Mouse (Mus musculus) myocyte (in vitro differentiated cells): ENCODE measurements at regions not wholly inside any gene's neighbourhood (a gene's known extent, or its start where the extent isn't known, plus 50 kb on each side); places are given as distances from the start of the nearest gene placed in this dataset.

Experiments
- H3K27me3 ChIP-seq: one replicate; pipeline ENCODE4 v1.6.1; 2011; ENCODE audit not compliant: control insufficient read depth, insufficient read depth, insufficient read length
- H3K36me3 ChIP-seq: one replicate; pipeline ENCODE4 v1.6.1; 2011; ENCODE audit not compliant: control insufficient read depth, insufficient read depth
- H3K4me2 ChIP-seq: one replicate; pipeline ENCODE4 v1.6.1; 2011; ENCODE audit warnings: low read depth, control low read depth
- H3K4me3 ChIP-seq: one replicate; pipeline ENCODE4 v1.5.1; 2011; ENCODE audit warnings: mild to moderate bottlenecking, control low read depth, moderate library complexity
- H3K79me2 ChIP-seq: one replicate; pipeline ENCODE4 v1.6.1; 2011; ENCODE audit not compliant: control insufficient read depth, insufficient read depth
- H3ac ChIP-seq: one replicate; pipeline ENCODE4 v1.6.1; 2011; ENCODE audit not compliant: control insufficient read depth, insufficient read length
- CEBPB ChIP-seq: IDR thresholded peaks from 2 replicates; pipeline ENCODE4 v1.6.1; 2011; ENCODE audit warnings: mild to moderate bottlenecking, moderate library complexity; ENCODE audit not compliant: poor library complexity, insufficient read depth, severe bottlenecking
- E2F4 ChIP-seq: IDR thresholded peaks from one replicate; pipeline ENCODE4 v1.6.1; 2011; ENCODE audit warnings: mild to moderate bottlenecking, control low read depth, moderate library complexity; ENCODE audit not compliant: insufficient read depth
- MAX ChIP-seq: IDR thresholded peaks from one replicate; pipeline ENCODE4 v1.6.1; 2011; ENCODE audit warnings: low read depth, mild to moderate bottlenecking, control low read depth
- MYOD1 ChIP-seq, 3 experiments: IDR thresholded peaks; one replicate each; pipeline ENCODE4 v1.6.1; 2011; ENCODE audit warnings: control low read depth in 2 of 3, low read depth in 2 of 3, mild to moderate bottlenecking in 2 of 3, moderate library complexity in 1 of 3; ENCODE audit not compliant: insufficient read length in 2 of 3, control insufficient read depth in 1 of 3
- MYOG ChIP-seq, 3 experiments: IDR thresholded peaks; one replicate each; pipeline ENCODE4 v1.6.1; 2011; ENCODE audit warnings: control low read depth in 2 of 3, low read depth in 2 of 3, mild to moderate bottlenecking in 2 of 3; ENCODE audit not compliant: insufficient read length in 2 of 3, control insufficient read depth in 1 of 3, insufficient read depth in 1 of 3
- POLR2A ChIP-seq: IDR thresholded peaks from one replicate; pipeline ENCODE4 v1.6.1; 2011; ENCODE audit warnings: low read depth, mild to moderate bottlenecking, control low read depth, moderate library complexity; ENCODE audit not compliant: insufficient read length
- POLR2AphosphoS2 ChIP-seq: IDR thresholded peaks from one replicate; pipeline ENCODE4 v1.6.1; 2011; ENCODE audit warnings: low read depth, control low read depth; ENCODE audit not compliant: insufficient read length
- REST ChIP-seq: IDR thresholded peaks from one replicate; pipeline ENCODE4 v1.6.1; 2011; ENCODE audit warnings: mild to moderate bottlenecking, control low read depth, moderate library complexity; ENCODE audit not compliant: insufficient read depth, insufficient read length
- SRF ChIP-seq: IDR thresholded peaks from one replicate; pipeline ENCODE4 v1.6.1; 2011; ENCODE audit warnings: low read depth; ENCODE audit not compliant: control insufficient read depth, insufficient read length
- TCF12 ChIP-seq: IDR thresholded peaks from one replicate; pipeline ENCODE4 v1.6.1; 2011; ENCODE audit warnings: mild to moderate bottlenecking, control low read depth; ENCODE audit not compliant: poor library complexity, insufficient read depth, severe bottlenecking
- TCF3 ChIP-seq: IDR thresholded peaks from one replicate; pipeline ENCODE4 v1.6.1; 2011; ENCODE audit warnings: low read depth, control low read depth; ENCODE audit not compliant: insufficient read length
- USF1 ChIP-seq: IDR thresholded peaks from one replicate; pipeline ENCODE4 v1.6.1; 2011; ENCODE audit warnings: low read depth, mild to moderate bottlenecking, control low read depth, moderate library complexity

GRCm38 (mm10) chr16:30724591-30724990 lies 125.1 kb downstream of the Fam43a start:
- Histone ChIP-seq H3K4me3 (no peak overlapping the region), H3K27me3 (no peaks in the 10 kb centered on the region), H3K36me3 (no peaks in the 10 kb centered on the region), H3K79me2 (no peaks in the 10 kb centered on the region), H3K4me2 (no peak overlapping the region), H3ac (no peak overlapping the region)
- TF ChIP-seq SRF: no peak
- TF ChIP-seq E2F4: no peak
- TF ChIP-seq CEBPB: no peak
- TF ChIP-seq TCF12: no peak
- TF ChIP-seq REST: no peak
- TF ChIP-seq POLR2A: no peak
- TF ChIP-seq USF1: no peak
- TF ChIP-seq MAX: no peak
- no peak for TF ChIP-seq MYOG (IDR thresholded peaks at IDR 0.05; ENCODE audit: control insufficient read depth in 1 of 3, insufficient read depth in 1 of 3, insufficient read length in 2 of 3, low read depth in 2 of 3)
- TF ChIP-seq MYOD1 (IDR thresholded peaks at IDR 0.05; ENCODE audit: control insufficient read depth in 1 of 3, insufficient read length in 2 of 3, low read depth in 2 of 3): no peak
- no peak for TF ChIP-seq TCF3

DNA sequence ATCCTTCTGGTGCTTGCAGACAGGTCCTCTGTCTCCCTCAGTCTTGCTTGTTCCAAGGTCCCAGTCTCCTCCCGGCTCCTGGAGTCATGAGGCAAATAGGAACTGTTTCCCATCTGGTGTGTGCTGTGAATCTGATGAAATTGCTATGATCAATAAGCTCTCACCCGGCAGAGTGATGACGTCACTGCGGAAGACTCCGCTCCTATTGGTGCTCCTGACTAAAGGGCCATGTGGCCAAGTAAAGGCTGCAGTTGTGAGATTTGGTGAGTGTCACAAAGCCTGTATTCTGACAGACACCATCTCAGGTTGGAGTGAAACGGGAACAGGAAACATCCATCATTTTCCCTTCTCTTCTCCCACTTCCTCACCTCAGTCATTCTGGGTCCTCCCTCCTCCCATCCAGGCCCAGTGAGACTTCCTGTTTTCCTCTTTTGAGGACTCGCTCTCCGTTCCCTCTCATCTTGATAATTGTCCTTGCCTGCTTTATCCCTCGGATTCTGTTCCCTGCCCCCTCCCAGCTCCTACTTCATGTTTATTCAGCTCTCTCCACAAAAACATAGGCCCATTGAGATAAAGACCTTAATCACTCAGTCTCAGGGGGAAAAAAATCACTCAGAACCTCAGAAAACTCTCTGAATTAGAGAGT lies 133.4 kb downstream of the Fam43a start:
- Histone ChIP-seq H3K79me2 (no peaks in the 10 kb centered on the region), H3K36me3 (no peaks in the 10 kb centered on the region), H3K4me2 (no peak overlapping the region), H3ac (no peak overlapping the region), H3K4me3 (no peak overlapping the region), H3K27me3 (no peaks in the 10 kb centered on the region)
- TF ChIP-seq POLR2A: no peak
- no peak for TF ChIP-seq MAX
- TF ChIP-seq TCF3: no peak

- Histone ChIP-seq H3K27me3 (no peaks in the 10 kb centered on the region), H3K79me2 (no peaks in the 10 kb centered on the region), H3K36me3 (no peaks in the 10 kb centered on the region), H3ac (no peak overlapping the region), H3K4me3 (no peak overlapping the region), H3K4me2 (no peak overlapping the region)
- TF ChIP-seq TCF12: no peak
- no peak for TF ChIP-seq REST
- TF ChIP-seq POLR2AphosphoS2: no peak
- TF ChIP-seq MYOG (IDR thresholded peaks at IDR 0.05; ENCODE audit: control insufficient read depth in 1 of 3, insufficient read depth in 1 of 3, insufficient read length in 2 of 3, low read depth in 2 of 3): no peak
- no peak for TF ChIP-seq CEBPB
- TF ChIP-seq USF1: no peak
- TF ChIP-seq POLR2A: no peak
- no peak for TF ChIP-seq MAX
- TF ChIP-seq E2F4: no peak
- TF ChIP-seq SRF: no peak
- no peak for TF ChIP-seq MYOD1 (IDR thresholded peaks at IDR 0.05; ENCODE audit: control insufficient read depth in 1 of 3, insufficient read length in 2 of 3, low read depth in 2 of 3)
- no peak for TF ChIP-seq TCF3
These were observed 134.0 kb downstream of the Fam43a start for GRCm38 (mm10) chr16:30733478-30733877.

DNA sequence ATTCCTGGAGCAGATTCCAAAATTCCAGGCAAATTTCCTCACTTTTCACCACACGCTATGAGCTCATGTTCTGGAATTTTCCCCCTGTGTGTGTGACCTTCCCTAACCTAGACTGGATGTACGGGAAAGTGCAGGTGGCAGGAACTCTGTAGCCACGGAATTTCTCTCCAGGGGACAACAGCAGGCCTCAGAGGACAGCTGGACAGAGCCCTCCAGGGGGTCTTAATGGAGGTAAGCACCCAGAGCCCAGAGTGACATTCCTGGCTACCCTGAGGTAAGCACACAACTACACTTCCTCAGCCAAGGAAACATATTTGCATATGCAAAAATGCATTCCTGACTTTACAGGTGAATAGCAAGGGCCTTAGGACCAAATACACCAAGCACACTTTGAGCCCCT lies 135.8 kb downstream of the Fam43a start:
- TF ChIP-seq MYOD1 (IDR thresholded peaks at IDR 0.05; ENCODE audit: control insufficient read depth in 1 of 3, insufficient read length in 2 of 3, low read depth in 2 of 3) (no peak), REST (no peak), USF1 (no peak), SRF (no peak), MAX (no peak), POLR2A (no peak), POLR2AphosphoS2 (no peak), E2F4 (no peak), TCF12 (no peak), MYOG (IDR thresholded peaks at IDR 0.05; ENCODE audit: control insufficient read depth in 1 of 3, insufficient read depth in 1 of 3, insufficient read length in 2 of 3, low read depth in 2 of 3) (no peak), CEBPB (no peak), TCF3 (no peak)
- H3K79me2 ChIP-seq: no peaks in the 10 kb centered on the region
- H3K4me2 ChIP-seq: no peak overlapping the region
- H3K4me3 ChIP-seq: no peak overlapping the region
- H3ac ChIP-seq: no peak overlapping the region
- H3K27me3 ChIP-seq: no peaks in the 10 kb centered on the region
- no peaks in the 10 kb centered on the region for H3K36me3 ChIP-seq

GRCm38 (mm10) chr16:30735969-30736368 lies 136.4 kb downstream of the Fam43a start:
- H3K4me3 ChIP-seq: no peak overlapping the region
- H3K4me2 ChIP-seq: no peak overlapping the region
- no peak overlapping the region for H3ac ChIP-seq
- no peaks in the 10 kb centered on the region for H3K36me3 ChIP-seq
- no peaks in the 10 kb centered on the region for H3K27me3 ChIP-seq
- no peak for TF ChIP-seq E2F4
- TF ChIP-seq MAX: no peak
- no peak for TF ChIP-seq CEBPB
- TF ChIP-seq MYOD1 (IDR thresholded peaks at IDR 0.05; ENCODE audit: control insufficient read depth in 1 of 3, insufficient read length in 2 of 3, low read depth in 2 of 3): no peak
- H3K79me2 ChIP-seq: no peaks in the 10 kb centered on the region
